Mouse (Mus musculus) common myeloid progenitor, adult 5-6 weeks (primary cell): Measurements from ENCODE around the gene Etaa1. TPM values are rescaled to one million over a fixed set of nuclear protein-coding genes. Genes with fewer than 3 reads are reported as not detected.
"Not testable (repeated sequence)": the region's sequence is repeated elsewhere in the genome, so short reads cannot be mapped to it uniquely, and the experiment has no call there.

Source experiments
- ATAC-seq: replicated peaks from 2 replicates; pipeline ENCODE4 v1.8.0; 2016; ENCODE audit warnings: low read depth, mild to moderate bottlenecking, moderate TSS enrichment, inconsistent platforms; ENCODE audit not compliant: poor library complexity, severe bottlenecking
- total RNA-seq: library from RNA; stranded (forward); fragments of 200-1000, 187-1606 nt; gene quantifications from 2 replicates; pipeline ENCODE4 v1.2.3, GENCODE M21; 2017

Etaa1 gene
- total RNA-seq, result 26.1 and 32.2 TPM in 2 replicates

DNA sequence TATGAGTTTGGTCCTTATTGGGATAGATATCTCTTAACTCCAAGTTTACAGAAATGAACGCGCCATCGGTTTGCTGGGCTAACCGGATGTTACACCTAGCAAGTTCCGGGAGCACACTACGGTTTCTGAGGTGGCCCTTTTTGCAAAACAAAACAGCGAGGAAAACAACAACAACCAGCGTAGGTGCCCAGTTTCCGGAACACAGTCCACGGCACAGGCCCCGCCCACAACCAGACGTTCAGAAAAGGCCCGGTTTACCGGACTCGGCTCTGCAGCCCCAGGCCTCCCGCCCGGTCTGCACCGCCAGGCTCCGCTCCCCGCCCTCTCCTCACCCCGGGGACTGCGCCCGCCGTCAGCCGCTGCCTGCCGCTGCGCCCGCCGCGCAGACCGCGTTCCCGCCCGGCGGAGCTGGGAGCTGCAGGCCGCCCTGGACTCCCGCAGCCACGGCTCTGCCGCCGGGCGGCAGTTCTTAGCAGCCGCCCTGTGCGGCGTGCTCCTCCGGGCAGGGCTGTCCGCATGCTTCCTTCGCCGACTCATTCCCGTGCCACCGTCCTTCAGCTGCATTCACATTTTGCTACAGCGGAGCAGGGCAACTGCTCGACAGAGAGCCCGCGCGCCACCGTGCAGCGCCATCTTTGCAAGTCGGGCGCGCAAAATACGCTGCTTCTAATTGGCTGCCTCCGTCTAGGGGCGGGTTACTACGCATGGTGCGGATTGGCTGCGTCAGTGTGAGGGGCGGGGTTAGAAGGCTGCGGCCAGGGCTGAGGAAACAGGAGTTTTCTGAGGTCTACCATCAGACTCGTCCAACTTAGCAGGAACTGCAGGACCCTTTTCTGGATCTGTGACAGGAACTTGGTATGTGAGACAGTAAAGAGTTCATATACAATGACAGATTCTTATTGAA is at the start of gene Etaa1:
Gene Etaa1, minus strand, starts transcription at position 645 of the 904 bp plus-strand sequence.
- peak; percentile 98 for ATAC-seq

- no peak for ATAC-seq
These were observed 40.5 kb upstream of the Etaa1 start for GRCm38 (mm10) chr11:17994151-17994550.

GRCm38 (mm10) chr11:17992311-17992710 is 38.6 kb upstream of the Etaa1 start:
- ATAC-seq, result no peak

- ATAC-seq, result no peak
These were observed 29.7 kb upstream of the Etaa1 start for GRCm38 (mm10) chr11:17983331-17983730.

DNA sequence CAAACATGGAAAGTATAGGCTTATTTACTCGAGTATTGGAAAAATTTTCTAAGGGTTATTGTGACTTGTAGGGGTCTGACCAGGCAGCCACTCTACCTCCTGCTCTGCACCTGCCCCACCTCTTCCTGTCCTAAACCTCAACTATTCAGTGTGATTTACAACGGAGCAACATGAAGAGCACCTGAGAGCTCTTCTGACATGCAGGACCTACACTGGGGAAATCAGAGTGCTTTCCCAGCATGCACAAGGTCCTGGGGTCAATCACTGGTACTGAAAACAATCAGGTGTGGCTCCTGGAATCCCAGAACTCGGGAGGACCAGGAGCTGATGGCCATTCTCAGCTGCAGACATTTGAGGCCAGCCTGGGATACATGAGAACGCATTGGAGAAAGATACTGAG is 27.6 kb upstream of the Etaa1 start:
- ATAC-seq, result no peak

DNA sequence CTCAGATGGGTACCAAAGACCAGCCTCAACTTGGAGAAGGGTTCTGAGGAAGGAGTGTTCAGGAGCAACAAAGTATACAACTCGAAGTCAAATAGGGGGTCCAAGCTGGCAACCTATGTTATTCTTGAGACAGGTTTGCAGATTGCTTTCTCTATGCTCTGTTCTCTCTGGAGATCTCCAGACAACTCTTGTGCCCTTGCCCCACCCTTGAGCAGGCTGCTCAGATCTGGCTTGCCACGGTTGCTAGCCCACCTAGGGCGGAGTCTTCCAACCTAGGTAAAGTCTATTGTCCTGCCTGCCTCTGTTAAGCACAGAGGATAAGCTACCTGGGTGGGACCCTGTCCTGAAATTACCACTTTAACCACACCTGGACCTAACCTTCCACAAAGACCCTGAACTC is 21.9 kb upstream of the Etaa1 start:
- no peak for ATAC-seq

- ATAC-seq, result no peak
These were observed 884 bp downstream of the Etaa1 start for GRCm38 (mm10) chr11:17952791-17953190.

GRCm38 (mm10) chr11:17951336-17951735 is 2.3 kb downstream of the Etaa1 start:
- no peak for ATAC-seq

DNA sequence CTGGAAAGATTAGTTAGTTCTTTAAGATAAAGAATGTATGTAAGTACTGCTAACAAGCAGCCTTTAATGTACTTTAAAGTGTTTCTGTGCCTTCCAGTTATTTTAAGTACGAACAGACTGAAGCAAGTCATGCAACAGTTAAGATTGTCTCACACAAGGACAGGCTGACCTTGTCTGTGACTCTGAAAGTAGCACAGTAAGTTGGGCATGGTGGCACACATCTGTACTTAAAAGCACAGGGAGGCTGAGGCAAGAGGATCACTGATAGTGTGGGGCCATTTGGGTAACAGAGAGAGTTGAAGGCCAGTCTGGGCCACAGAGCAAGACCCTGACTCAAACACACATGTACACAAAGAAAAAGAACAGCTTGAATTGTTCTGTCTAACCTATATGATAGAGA is 14.5 kb downstream of the Etaa1 start:
- ATAC-seq, result no peak

GRCm38 (mm10) chr11:17937931-17938330 is 15.7 kb downstream of the Etaa1 start:
- no peak for ATAC-seq

DNA sequence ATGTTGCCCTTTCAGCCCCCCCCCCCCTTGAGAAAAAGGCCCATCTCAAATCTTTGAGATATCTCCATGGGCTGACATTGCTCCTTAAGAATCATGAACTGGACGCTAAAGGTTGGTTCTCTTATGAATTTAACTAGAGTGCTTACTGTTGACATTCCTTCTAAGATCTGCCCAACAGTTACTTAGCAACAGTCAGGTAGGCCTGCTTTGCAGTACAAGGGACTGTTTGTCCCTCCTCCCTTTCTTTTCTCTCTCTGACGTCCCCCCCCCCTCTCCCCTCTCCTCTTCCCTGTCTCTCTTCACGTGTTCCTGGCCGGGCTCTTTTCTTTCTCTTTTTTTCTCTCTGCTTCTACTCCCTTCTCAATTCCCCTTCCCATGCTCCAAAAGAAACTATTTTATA is 35.8 kb downstream of the Etaa1 start:
- ATAC-seq, result no peak

DNA sequence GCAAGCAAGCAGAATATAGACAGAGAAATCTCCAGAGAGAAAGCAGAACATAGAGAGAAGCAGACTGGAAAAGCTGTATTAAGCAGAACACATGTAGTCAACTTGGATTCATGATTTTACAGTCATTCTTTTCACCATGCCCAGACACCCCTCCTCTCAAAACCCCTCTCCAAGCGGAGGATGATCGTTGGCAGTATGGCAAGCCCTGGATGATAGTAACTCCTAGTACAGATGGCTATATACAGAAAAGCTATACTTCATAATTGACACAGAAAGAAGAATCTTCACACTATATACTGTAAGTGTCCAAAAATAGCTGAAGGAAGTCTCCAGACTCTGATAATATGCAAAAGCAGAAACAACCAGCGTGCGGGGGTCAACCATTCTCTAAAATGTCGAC is 36.6 kb downstream of the Etaa1 start:
- no peak for ATAC-seq

DNA sequence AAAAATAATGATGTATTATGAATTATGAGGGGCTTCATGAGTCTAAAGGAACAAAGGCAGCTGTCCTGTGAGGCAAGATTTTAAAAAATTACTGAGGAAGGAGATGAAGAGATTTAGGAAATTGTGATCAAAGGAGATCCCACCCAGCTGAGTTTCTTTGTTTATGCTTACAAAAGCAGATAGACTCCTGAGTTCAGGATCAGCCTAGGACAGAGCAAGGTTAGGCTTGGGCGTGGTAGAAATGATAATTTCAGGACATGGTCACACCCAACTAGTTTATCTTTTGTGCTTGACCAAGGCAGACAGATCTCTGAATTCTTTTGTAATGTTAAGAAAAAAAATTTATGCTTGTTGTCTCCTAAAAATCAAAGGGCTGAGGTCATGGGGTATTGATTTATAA is 37.2 kb downstream of the Etaa1 start:
- ATAC-seq, result no peak

DNA sequence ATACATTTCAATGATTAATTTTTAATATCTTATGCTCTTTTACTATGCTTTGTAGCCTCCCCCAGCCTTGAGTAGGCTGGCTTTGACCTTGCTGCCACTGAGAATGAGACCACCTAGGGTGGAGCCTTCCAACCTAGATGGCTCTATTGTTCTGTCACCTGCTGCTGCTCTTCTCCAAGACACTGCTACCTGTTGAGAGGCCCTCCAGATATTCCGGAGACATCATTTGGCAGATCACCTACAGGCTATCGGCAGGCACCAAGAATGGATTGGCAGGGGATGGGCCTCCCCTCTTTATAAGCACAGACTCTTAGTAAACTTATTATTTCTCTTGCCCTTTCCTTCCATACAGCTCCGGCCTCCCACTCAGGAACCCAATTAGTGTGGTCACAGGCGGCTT is 52.7 kb downstream of the Etaa1 start:
- not testable (repeated sequence) for ATAC-seq
